Mouse (Mus musculus) intestine, embryonic 15.5 days (tissue): ENCODE results near the gene Zfp111. TPM values are rescaled to one million over a fixed set of nuclear protein-coding genes. Genes with fewer than 3 reads are reported as not detected.

Experiments used
- ATAC-seq: fragments of 200-750 bp; cut with Nextera tagmentation; 2 replicates; pipeline ENCODE4 v1.8.0; 2017; ENCODE audit warnings: moderate TSS enrichment, moderate library complexity
- H3K27ac ChIP-seq: fragments of 300-500 bp; sonication (generic); 2 replicates; pipeline ENCODE4 v1.5.1; 2015; ENCODE audit warnings: mild to moderate bottlenecking, inconsistent platforms
- H3K27me3 ChIP-seq: fragments of 300-500 bp; sonication (generic); replicated peaks from 2 replicates; pipeline ENCODE4 v1.6.1; 2015; ENCODE audit warnings: inconsistent platforms
- H3K36me3 ChIP-seq: fragments of 300-500 bp; sonication (generic); 2 replicates; pipeline ENCODE4 v1.6.1; 2015; ENCODE audit warnings: inconsistent platforms
- H3K4me1 ChIP-seq: fragments of 300-500 bp; sonication (generic); replicated peaks from 2 replicates; pipeline ENCODE4 v1.6.1; 2015; ENCODE audit warnings: inconsistent platforms
- H3K4me2 ChIP-seq: fragments of 300-500 bp; sonication (generic); replicated peaks from 2 replicates; pipeline ENCODE4 v1.6.1; 2015; ENCODE audit warnings: mild to moderate bottlenecking, inconsistent platforms
- H3K4me3 ChIP-seq: fragments of 300-500 bp; sonication (generic); replicated peaks from 2 replicates; pipeline ENCODE4 v1.5.1; 2015; ENCODE audit warnings: inconsistent platforms
- H3K9ac ChIP-seq: fragments of 300-500 bp; sonication (generic); 2 replicates; pipeline ENCODE4 v1.6.1; 2015; ENCODE audit warnings: inconsistent platforms
- H3K9me3 ChIP-seq: fragments of 300-500 bp; sonication (generic); 2 replicates; pipeline ENCODE4 v1.6.1; 2016; ENCODE audit warnings: inconsistent platforms
- WGBS: fragments of 180-500 bp; shearing (Covaris S2); methylation state at CpG from one replicate; pipeline ENCODE4 v1.1.7; 2015; 5-methylcytosine and 5-hydroxymethylcytosine counted together
- polyA plus RNA-seq: library from polyadenylated mRNA; unstranded; fragments of >200 nt; fragmentation: Nextera tagmentation; extraction: Ambion mirVana; gene quantifications from 2 replicates; pipeline ENCODE4 v1.2.1, GENCODE M21; 2015

The Zfp111 gene
- polyA plus RNA-seq, 1 experiment from 2014 or later: 7.9 TPM

- Histone ChIP-seq H3K4me3 (no peak overlapping the region), H3K9me3 (no peaks in the 10 kb centered on the region), H3K36me3 (peaks cover 18% of the 10 kb centered on the region), H3K4me1 (no peaks in the 10 kb centered on the region), H3K4me2 (no peak overlapping the region), H3K27ac (no peak overlapping the region), H3K27me3 (no peaks in the 10 kb centered on the region), H3K9ac (no peak overlapping the region)
- ATAC-seq: peak; percentile 79
- 53% methylated on average over 3 of the region's 3 CpGs for WGBS
These were observed 18.1 kb downstream of the Zfp111 start for GRCm38 (mm10) chr7:24193157-24193556.

DNA sequence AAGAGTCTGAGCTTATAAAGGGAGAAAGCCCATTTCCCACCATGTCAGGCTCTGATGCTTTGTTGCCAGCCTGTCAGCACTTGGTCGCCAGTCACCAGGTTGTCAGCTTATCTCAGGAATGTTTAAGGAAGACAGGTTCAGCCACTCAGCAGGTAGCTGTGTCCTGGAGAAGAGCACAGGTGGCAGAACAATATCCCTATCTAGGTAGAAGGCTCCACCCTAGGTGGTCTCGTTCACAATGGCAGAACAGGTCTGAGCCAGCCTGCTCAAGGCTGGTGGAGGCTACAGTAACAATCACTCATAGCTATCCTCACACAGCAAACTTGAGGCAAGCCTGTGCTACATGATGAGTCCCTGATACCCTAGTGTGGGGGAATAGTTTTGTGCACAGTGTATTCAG is 19.9 kb downstream of the Zfp111 start:
- Histone ChIP-seq H3K9me3 (no peaks in the 10 kb centered on the region), H3K27me3 (no peaks in the 10 kb centered on the region), H3K27ac (no peak overlapping the region), H3K4me2 (no peak overlapping the region), H3K4me3 (no peak overlapping the region), H3K9ac (no peak overlapping the region), H3K4me1 (no peaks in the 10 kb centered on the region), H3K36me3 (peaks cover 10% of the 10 kb centered on the region)
- 75% methylated on average over 2 of the region's 2 CpGs for WGBS
- no peak for ATAC-seq

- H3K4me3 ChIP-seq: no peak overlapping the region
- no peak overlapping the region for H3K9ac ChIP-seq
- H3K4me2 ChIP-seq: no peak overlapping the region
- no peaks in the 10 kb centered on the region for H3K9me3 ChIP-seq
- peaks cover 6% of the 10 kb centered on the region for H3K36me3 ChIP-seq
- no peaks in the 10 kb centered on the region for H3K4me1 ChIP-seq
- ATAC-seq: no peak
- H3K27ac ChIP-seq: no peak overlapping the region
- no peaks in the 10 kb centered on the region for H3K27me3 ChIP-seq
- 70% methylated on average over 5 of the region's 5 CpGs for WGBS
These were observed 21.7 kb downstream of the Zfp111 start for GRCm38 (mm10) chr7:24189571-24189944.

GRCm38 (mm10) chr7:24188901-24189570 is 22.2 kb downstream of the Zfp111 start:
- H3K9ac ChIP-seq: no peak overlapping the region
- no peaks in the 10 kb centered on the region for H3K4me1 ChIP-seq
- no peak overlapping the region for H3K4me3 ChIP-seq
- no peak overlapping the region for H3K4me2 ChIP-seq
- ATAC-seq: no peak
- no peaks in the 10 kb centered on the region for H3K27me3 ChIP-seq
- peaks cover under 1% of the 10 kb centered on the region; the same call in 1 of the 2 replicates for H3K36me3 ChIP-seq
- WGBS: 67% methylated on average over 4 of the region's 4 CpGs
- no peak overlapping the region for H3K27ac ChIP-seq
- H3K9me3 ChIP-seq: no peaks in the 10 kb centered on the region

DNA sequence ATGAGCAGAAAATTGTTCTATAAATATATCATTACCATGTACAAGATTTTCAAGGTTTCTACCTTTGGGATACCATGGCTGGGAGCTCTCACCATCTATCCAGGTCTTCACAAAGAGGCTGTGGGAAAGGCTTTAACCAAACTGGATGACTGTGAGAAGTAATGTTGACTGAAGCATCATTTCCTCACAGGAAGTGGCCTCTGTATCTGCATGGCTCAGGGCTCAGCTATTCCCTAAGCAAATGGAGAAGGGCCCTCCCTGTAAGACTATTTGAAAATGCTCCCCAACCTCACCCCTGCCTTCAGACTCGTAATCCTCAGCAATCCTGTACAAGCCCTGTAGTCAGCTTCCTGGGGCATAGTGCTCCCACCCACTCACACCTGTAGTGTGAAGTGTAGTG is 23.6 kb downstream of the Zfp111 start:
- H3K36me3 ChIP-seq: no peaks in the 10 kb centered on the region
- ATAC-seq: no peak
- H3K4me1 ChIP-seq: no peaks in the 10 kb centered on the region
- 72% methylated on average over 1 of the region's 1 CpGs for WGBS
- no peaks in the 10 kb centered on the region for H3K27me3 ChIP-seq
- H3K9me3 ChIP-seq: no peaks in the 10 kb centered on the region
- H3K9ac ChIP-seq: no peak overlapping the region
- H3K4me2 ChIP-seq: no peak overlapping the region
- H3K4me3 ChIP-seq: no peak overlapping the region
- H3K27ac ChIP-seq: no peak overlapping the region

DNA sequence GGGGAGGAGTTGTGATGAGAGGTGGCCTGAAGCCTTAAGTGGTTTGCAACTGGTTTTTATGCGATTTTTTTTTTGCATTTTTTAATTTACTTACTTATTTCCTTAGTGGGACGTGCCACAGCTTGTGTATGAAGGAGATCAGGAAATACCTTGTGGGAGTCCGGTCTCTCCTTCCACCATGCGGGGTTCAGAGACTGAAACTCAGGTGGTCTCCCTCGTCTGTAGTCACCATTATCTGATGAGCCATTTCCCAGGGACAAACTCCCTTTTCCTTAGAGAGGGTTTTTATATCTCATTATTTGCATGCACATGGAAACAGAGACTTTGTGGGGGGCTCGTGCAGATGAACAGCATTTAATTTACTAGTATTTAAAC is 35.9 kb downstream of the Zfp111 start:
- H3K9ac ChIP-seq: peak overlapping the region; percentile 60
- WGBS: 51% methylated on average over 6 of the region's 6 CpGs

GRCm38 (mm10) chr7:24174618-24175336 is 36.5 kb downstream of the Zfp111 start, which contains the start of gene Zfp114:
TSS of gene Zfp114 (plus strand) at chr7:24175060.
- H3K4me2 ChIP-seq: peak within 1 kb of the TSS; percentile 64
- peak within 1 kb of the TSS; percentile 57 for H3K4me3 ChIP-seq
- peak within 1 kb of the TSS; percentile 55; the same call in 1 of the 2 replicates for H3K27ac ChIP-seq
- 11% methylated on average over 23 of the region's 23 CpGs for WGBS
- H3K9ac ChIP-seq: peak within 1 kb of the TSS; percentile 60
- H3K36me3 ChIP-seq: no peaks in the 10 kb centered on the region
- peak; percentile 95 for ATAC-seq
- no peaks in the 10 kb centered on the region for H3K9me3 ChIP-seq
- no peaks in the 10 kb centered on the region for H3K27me3 ChIP-seq
- 0 out of 2 replicates have a peak, but pooled peaks cover 2% of the 10 kb centered on the region for H3K4me1 ChIP-seq

More for the DNA sequence above, 35.9 kb downstream of the Zfp111 start:
- H3K27me3 ChIP-seq: no peaks in the 10 kb centered on the region
- H3K36me3 ChIP-seq: no peaks in the 10 kb centered on the region
- peak overlapping the region; percentile 57 for H3K4me3 ChIP-seq
- peak overlapping the region; percentile 64 for H3K4me2 ChIP-seq
- H3K27ac ChIP-seq: no peak overlapping the region
- H3K9me3 ChIP-seq: no peaks in the 10 kb centered on the region
- no peak for ATAC-seq
- 0 out of 2 replicates have a peak, but pooled peaks cover 2% of the 10 kb centered on the region for H3K4me1 ChIP-seq

DNA sequence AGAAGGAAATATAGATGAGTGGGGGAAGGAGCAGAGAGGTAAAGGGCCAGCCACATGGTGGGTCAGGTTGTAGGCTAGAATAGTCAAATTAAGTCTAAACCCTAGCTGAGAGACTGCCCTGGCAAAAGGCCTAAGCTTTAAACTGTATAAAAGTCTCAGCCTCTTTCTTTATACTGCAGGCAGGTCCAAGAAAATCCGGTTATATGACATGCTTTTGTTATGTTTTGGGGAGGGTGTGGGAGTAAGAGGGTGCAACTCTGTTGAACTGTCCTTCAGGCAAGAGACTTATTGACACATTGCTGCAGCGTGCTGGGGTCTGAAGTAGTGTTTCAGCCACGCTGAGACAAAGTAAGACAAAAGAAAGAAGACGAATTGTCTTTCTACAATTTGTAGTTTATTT is 39.1 kb downstream of the Zfp111 start:
- H3K36me3 ChIP-seq: no peaks in the 10 kb centered on the region
- 50% methylated on average over 4 of the region's 4 CpGs for WGBS
- H3K4me3 ChIP-seq: no peak overlapping the region
- no peaks in the 10 kb centered on the region for H3K9me3 ChIP-seq
- 0 out of 2 replicates have a peak, but pooled peaks cover 2% of the 10 kb centered on the region for H3K4me1 ChIP-seq
- H3K27me3 ChIP-seq: no peaks in the 10 kb centered on the region
- no peak for ATAC-seq
- H3K27ac ChIP-seq: no peak overlapping the region
- H3K4me2 ChIP-seq: no peak overlapping the region
- H3K9ac ChIP-seq: no peak overlapping the region

DNA sequence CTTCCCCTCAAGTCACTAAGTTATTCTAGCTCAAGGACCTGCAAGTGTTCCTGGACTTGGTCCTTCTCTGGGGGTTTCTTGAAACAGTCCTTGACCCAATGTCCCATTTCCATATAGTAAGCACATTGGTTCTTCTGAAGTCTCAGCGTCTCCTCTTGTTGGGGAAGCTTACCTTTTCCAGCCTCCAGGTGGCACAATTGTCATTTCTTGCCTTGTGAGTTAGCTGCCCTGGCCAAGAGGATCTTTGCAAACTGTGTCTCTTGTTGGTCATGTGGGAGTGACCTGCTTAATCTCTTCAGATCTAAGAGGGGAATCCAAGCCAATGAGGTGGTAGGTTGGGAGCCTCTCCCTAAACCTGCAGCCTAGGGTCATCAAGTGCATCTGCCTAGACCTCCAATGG is 58.0 kb downstream of the Zfp111 start:
- Histone ChIP-seq H3K9ac (no peak overlapping the region), H3K4me1 (no peaks in the 10 kb centered on the region), H3K4me3 (no peak overlapping the region), H3K9me3 (no peaks in the 10 kb centered on the region), H3K27me3 (no peaks in the 10 kb centered on the region), H3K4me2 (no peak overlapping the region), H3K27ac (no peak overlapping the region), H3K36me3 (no peaks in the 10 kb centered on the region)
- 9% methylated on average over 1 of the region's 1 CpGs for WGBS
- no peak for ATAC-seq

Other genes with a start within 250 kb of the Zfp111 start
- gene Vmn1r181, start 236.8 kb downstream of the Zfp111 start, polyA plus RNA-seq: not detected in 2 replicates
- gene V1rd19, start 209.8 kb downstream of the Zfp111 start, polyA plus RNA-seq: not detected in 2 replicates
- not detected in 2 replicates for gene Vmn1r183, start 158.2 kb downstream of the Zfp111 start, polyA plus RNA-seq
- 13.6 and 15.6 TPM in 2 replicates for gene Zfp180, start 129.5 kb downstream of the Zfp111 start, polyA plus RNA-seq
- gene Zfp112, start 99.1 kb downstream of the Zfp111 start, polyA plus RNA-seq: 4.8 and 6.4 TPM in 2 replicates
- 12.7 and 15.2 TPM in 2 replicates for gene Zfp235, start 77.3 kb downstream of the Zfp111 start, polyA plus RNA-seq
- 3.8 TPM in 2 replicates for gene Zfp114, start 36.4 kb downstream of the Zfp111 start, polyA plus RNA-seq
- 4.3 and 4.5 TPM in 2 replicates for gene Zfp109, start 26.1 kb upstream of the Zfp111 start, polyA plus RNA-seq
- gene Zfp108, start 43.4 kb upstream of the Zfp111 start, polyA plus RNA-seq: 2.8 and 3.1 TPM in 2 replicates
- 5.4 and 6.1 TPM in 2 replicates for gene Zfp93, start 59.0 kb upstream of the Zfp111 start, polyA plus RNA-seq
- 23.6 and 24.6 TPM in 2 replicates for gene Zfp61, start 89.8 kb upstream of the Zfp111 start, polyA plus RNA-seq
- gene Zfp94, start 105.2 kb upstream of the Zfp111 start, polyA plus RNA-seq: 6.0 and 7.5 TPM in 2 replicates
- 0.18 and 0.27 TPM in 2 replicates for gene Tescl, start 122.5 kb upstream of the Zfp111 start, polyA plus RNA-seq
- gene Lypd5, start 137.8 kb upstream of the Zfp111 start, polyA plus RNA-seq: not detected in 2 replicates
- 2.7 and 3.4 TPM in 2 replicates for gene Kcnn4, start 158.8 kb upstream of the Zfp111 start, polyA plus RNA-seq
- gene Smg9, start 188.2 kb upstream of the Zfp111 start, polyA plus RNA-seq: 19.6 and 21.8 TPM in 2 replicates
- not detected in 2 replicates for gene Irgc1, start 240.9 kb upstream of the Zfp111 start, polyA plus RNA-seq